Mouse (Mus musculus) skeletal muscle tissue, postnatal 0 days (tissue): ENCODE results near the gene Pold3. TPM values are rescaled to one million over a fixed set of nuclear protein-coding genes. Genes with fewer than 3 reads are reported as not detected.

Experiments used
- polyA plus RNA-seq: library from polyadenylated mRNA; unstranded; fragments of >200 nt; fragmentation: Nextera tagmentation; extraction: Ambion mirVana; gene quantifications from 2 replicates; pipeline ENCODE4 v1.2.1, GENCODE M21; 2015

Gene Pold3
- 12.2 and 15.3 TPM in 2 replicates for polyA plus RNA-seq

DNA sequence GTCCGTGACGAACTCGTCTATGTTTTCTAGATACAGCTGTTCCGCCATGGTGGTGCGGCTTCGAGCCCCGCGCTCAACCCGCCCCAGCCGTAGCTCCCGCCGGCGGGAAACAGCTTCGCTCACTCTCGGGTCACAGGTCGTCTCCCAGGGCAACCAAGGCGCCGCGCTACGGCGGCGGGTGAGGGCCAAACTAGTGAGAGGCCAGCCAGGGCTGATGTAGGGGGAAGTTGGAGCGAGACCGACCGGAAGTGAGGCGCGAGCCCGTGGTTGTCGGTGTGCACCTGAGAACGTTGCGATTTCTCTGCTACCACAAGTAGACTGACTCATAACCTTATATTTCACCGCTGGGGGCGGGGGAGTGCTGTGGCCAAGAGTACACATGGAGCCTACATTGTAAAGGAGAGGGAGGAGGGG, at the start of gene Pold3:
Gene Pold3, minus strand, starts transcription at position 190 of the 414 bp plus-strand sequence.

DNA sequence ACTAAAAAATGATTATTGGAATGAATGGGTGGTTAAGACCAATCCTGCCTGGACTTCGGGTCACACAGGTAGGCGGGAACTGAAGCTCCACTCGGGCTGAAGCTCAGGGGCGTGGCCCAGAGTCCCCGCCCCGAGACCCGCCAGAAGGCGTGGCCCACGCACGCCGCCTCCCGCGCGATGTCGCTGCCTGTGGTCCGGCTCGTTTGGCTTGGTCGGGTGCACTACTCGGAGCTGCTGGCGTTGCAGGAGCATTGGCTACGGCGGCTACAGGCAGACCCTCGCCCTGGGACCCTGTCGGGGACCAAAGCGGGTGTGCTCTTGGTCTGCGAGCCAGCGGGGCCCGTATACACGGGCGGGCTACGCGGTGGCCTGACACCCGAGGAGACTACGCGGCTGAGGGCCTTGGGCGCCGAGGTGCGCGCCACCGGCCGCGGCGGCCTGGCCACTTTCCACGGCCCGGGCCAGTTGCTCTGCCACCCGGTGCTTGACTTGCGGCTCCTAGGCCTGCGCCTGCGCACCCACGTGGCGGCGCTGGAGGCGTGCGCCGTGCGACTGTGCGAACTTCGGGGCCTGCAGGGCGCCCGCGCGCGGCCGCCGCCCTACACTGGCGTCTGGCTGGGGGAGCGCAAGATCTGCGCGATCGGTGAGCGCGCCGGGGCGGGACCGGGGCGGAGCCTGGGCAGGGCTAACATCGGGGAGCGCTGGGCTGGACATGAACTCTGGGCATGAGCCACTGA, 37.9 kb upstream of the Pold3 start, which contains the start of gene Lipt2:
Gene Lipt2, plus strand, starts transcription at position 173 of the 737 bp plus-strand sequence.

Other genes with a start within 250 kb of the Pold3 start
- 2.0 TPM in 2 replicates for gene Rnf169, start 141.1 kb downstream of the Pold3 start, polyA plus RNA-seq
- 2.3 and 2.5 TPM in 2 replicates for gene Chrdl2, start 115.4 kb downstream of the Pold3 start, polyA plus RNA-seq
- 12.9 and 15.0 TPM in 2 replicates for gene Lipt2, start 37.7 kb upstream of the Pold3 start, polyA plus RNA-seq
- gene Kcne3, start 54.9 kb upstream of the Pold3 start, polyA plus RNA-seq = 2.9 and 4.5 TPM in 2 replicates
- 0.96 and 1.6 TPM in 2 replicates for gene Pgm2l1, start 105.8 kb upstream of the Pold3 start, polyA plus RNA-seq
- gene P4ha3, start 164.0 kb upstream of the Pold3 start, polyA plus RNA-seq = 3.5 and 4.3 TPM in 2 replicates